Mouse (Mus musculus): ENCODE measurements around the gene Art4.
"Not testable (repeated sequence)": the region's sequence is repeated elsewhere in the genome, so short reads cannot be mapped to it uniquely, and the experiment has no call there.

Art4 gene

DNA sequence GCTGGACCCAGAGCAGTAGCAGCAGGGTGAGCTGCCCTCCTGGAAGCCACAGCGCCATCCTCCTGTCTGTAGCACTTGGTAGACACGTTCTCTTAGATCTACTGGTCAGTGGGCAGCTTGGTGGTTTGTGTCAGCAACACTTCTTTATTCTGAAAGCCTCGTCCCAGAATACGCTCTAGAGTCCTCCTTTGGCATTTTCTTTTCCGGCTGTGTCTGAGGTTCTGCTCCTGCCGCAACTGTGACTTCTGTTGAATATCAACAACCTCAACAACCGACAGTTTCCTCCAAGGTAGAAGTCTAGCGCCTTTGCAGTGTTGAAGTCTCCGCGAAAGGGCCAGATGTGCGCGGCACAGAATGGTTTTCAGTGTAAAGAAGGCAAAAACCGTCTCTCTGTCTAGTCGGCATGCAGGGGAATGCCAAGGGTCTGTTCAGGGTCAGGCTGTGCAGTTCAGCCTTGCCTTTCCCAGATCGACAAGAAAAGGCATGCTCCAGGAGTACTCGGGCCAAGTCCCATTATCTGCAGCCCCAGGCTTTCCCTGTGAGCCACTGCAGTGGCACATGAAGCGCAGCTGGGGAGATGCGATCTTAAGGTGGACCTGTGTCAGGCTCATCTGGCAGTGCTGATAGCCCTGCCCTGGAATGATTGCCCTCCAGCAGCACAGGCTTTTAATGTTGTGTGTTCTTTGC is at the start of gene Art4:
Gene Art4, minus strand, starts transcription at position 548 of the 687 bp plus-strand sequence.
- no peak for DNase-seq (ENCODE audit: low spot score)

DNA sequence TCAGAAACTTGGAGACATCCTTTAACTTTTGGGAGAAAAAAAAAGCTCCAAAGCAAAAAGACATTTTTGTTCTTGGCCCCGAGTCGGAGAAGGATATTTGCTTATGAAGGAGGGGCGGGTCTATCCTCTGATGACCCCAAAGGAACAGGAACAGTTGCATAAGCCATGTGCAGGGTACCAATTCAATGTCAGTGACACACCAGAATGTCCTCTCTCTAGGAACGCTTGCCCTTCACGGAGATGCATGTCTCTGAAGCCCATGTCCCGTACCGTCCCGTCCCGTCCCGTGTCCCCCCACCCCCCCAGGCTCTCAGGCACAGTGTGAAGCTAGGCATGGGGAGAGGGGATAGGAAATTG is 49.4 kb upstream of the Art4 start:
- DNase-seq (ENCODE audit: low spot score): no peak

DNA sequence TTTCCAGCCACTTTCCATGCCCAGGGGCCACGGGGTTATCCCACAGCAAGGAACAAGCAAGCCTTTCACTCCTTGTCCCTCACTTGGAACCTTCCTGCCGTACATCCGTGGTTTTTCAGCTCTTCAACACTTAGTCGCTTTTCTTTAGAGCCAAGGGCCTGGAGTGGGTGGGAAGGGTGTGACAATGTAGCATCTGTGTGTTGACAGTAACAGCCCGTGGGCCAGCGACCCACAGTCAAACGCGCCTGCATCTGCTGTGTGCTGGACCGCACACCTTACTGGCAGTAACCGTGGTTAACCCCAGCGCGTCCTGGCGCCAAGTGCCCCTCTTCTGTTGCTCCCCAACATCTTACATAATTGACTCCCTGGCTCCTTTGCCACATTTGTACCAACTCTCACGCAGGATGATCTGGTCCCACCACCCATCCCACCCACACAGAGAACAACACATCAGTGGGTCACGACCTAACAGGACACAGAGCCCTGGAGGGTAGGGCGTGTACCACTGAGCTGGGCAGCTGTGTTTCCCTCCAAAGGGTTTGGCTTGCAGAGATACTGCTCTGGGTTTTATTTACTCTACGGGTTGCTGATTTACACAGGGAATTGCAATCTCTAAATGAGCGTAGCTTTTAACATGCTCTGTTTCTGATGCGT is 48.9 kb upstream of the Art4 start:
- no peak for DNase-seq (ENCODE audit: low spot score)

DNA sequence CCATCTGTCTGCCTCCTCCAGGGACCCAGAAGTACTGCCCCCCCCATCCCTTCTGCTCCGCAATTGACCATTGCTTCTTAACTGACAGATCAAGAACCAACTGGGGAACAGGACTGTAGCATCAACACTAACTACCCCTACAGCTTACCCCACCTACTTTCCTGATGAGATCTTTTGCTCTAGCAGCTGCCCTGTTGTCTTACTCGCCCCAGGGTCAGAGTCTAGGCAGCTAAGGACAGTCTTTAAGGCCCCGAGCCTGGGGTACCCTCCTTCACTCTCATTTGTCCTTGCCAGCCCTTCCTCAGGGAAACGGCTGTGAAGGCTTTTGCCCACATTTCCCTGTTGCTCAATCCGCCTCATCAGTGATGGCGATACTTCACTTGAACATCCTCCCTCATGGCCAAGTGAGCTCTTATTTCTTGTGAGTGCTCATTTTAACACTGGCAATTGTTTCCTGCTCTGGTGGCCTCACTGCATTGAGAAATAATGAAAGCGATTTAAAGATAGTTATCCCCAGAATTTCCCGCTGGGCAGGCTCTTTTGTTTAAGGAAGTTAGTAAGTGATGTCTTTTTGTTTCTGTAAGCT is 46.4 kb upstream of the Art4 start:
- no peak for DNase-seq (ENCODE audit: low spot score)

DNA sequence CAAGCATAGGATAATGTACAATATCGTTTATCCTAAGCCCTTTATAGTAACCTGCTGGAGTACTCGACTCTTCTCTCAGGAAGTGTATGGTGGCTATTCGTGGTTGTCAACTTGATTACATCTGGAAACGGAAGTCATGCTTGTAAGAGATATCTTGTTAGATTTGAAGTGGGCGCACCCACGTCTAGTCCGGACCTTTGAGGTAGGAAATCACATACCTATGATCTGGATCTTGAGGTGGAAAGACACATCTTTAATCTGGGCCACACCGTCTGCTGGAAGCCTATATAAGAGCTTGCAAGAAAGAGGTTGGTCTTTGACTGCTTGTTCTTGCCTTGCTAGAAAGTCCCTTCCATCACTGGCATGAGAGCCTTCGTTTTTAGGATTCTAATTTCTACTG is 45.0 kb upstream of the Art4 start:
- DNase-seq (ENCODE audit: low spot score): no peak

- no peak for DNase-seq (ENCODE audit: low spot score)
Observed at GRCm38 (mm10) chr6:136901010-136901409, 43.5 kb upstream of the Art4 start.

- no peak for DNase-seq (ENCODE audit: low spot score)
Observed at GRCm38 (mm10) chr6:136900369-136901009, 43.0 kb upstream of the Art4 start.

DNA sequence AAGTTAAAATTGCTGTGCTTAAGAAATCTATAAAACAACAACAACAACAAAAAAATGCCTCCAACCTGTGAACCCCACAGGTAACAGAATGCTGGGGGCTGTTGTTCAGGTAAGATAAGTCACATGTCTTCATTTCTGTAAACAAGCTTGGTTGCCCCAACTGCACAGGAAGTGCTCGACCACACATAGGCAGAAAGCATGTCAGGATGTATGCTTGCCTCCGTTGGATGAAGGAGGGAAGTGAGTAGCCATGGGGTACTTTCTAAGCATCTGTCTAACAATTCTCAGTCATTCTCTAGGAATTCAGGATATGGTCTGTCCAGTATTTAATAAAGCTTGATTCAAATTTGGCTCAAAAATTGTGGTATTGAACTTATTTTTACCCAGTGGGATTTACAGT is 41.4 kb upstream of the Art4 start:
- no peak for DNase-seq (ENCODE audit: low spot score)

- no peak for DNase-seq (ENCODE audit: low spot score)
Observed at GRCm38 (mm10) chr6:136898222-136898621, 40.7 kb upstream of the Art4 start.

GRCm38 (mm10) chr6:136897789-136898188 is 40.3 kb upstream of the Art4 start:
- DNase-seq (ENCODE audit: low spot score): no peak

- no peak for DNase-seq (ENCODE audit: low spot score)
Observed at GRCm38 (mm10) chr6:136894532-136895339, 37.2 kb upstream of the Art4 start.

DNA sequence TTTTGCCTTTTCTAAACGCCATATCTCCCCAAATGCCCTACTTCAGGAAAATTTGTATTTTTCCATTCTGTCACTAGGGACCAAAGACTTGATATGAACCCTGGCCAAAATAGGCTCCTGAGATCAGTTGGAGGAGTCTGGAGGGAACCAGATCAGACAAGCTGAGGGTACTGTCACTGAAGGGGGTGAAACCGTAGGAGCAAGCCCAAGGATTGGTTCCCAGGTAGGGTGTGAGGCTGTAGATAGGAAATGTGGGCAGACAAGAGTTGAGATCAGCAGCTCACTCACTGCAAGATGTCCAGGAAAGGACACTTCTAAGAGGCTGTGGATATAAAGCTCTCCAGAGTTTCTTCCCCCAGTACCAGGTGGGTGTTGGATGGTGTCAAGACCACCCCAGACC is 34.5 kb upstream of the Art4 start:
- no peak for DNase-seq (ENCODE audit: low spot score)

GRCm38 (mm10) chr6:136889554-136889953 is 32.0 kb upstream of the Art4 start:
- no peak for DNase-seq (ENCODE audit: low spot score)

- no peak for DNase-seq (ENCODE audit: low spot score)
Observed at GRCm38 (mm10) chr6:136889067-136889466, 31.5 kb upstream of the Art4 start.

DNA sequence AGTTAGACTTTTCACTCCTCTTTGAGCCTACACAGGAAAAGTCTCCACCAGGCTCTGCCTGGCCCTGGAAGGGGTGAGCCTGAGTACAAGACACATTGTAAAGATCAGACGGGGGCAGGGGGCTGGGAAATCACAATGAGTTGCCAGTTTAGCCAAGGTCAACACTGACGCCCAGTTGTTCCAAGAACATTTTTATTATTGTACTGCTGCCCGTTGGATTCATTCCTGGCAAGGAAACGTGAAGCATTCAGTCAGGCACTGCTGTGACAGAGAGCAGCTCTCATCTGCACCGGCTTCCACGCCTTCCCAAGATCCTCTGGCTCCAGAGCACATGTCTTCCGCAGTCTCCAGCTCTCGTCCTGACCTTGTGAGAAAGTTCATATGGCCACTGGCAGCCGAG is 30.3 kb upstream of the Art4 start:
- peak; percentile 23 for DNase-seq (ENCODE audit: low spot score)

DNA sequence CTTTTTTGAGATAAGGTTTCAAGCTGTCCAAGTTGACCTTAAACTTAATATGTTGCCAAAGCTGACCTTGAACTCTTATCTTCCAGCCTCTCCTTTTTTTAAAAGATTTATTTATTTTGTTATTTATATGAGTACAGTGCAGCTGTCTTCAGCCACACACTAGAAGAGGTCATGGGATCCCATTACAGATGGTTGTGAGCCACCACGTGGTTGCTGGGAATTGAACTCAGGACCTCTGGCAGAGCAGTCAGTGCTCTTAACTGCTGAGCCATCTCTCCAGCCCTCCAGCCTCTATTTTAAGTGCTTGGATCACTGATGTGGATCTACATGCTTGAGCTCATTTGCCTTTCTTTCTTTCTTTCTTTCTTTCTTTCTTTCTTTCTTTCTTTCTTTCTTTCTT is 27.2 kb upstream of the Art4 start:
- DNase-seq (ENCODE audit: low spot score): not testable (repeated sequence)

DNA sequence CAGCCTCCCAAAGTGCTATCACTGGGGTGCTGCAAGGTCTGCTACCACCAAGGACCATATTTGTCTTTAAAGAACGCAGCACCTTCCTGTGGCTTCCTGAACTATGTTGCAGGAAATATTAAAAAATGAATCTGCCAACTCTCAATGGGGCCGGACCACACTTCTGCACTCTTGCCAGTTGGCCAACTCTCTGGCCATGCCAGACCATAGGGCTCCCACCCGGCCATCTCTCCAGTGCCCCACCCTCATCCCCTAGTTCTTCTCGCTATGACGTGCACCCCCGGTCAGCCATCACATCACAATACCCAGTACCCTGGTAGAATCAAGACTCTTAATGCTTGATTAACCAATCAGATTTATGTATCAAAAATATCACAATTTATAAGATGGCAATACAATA is 26.4 kb upstream of the Art4 start:
- DNase-seq (ENCODE audit: low spot score): no peak

DNA sequence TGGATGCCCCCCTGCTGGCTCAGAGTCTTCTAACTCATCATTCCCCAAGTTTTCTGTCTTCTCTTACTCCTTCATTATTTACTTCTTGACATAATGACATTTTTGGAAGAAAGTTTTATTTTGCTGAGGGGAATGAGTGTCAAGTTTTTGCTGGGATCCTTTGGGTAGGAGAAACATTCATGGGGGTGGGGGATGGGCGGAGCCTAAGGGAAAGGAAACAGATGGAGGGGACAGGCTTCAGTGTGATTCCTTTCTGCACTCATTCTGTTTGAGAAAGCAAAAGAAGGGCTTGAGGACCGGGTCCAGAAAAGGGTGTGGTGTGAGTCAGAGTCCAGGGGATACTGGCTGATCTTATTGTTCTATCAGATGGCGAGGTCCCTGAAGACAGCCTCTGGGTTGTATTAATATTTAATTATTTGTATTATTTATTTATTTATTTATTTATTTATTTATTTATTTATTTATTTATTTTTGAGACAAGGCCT is 25.9 kb upstream of the Art4 start:
- no peak for DNase-seq (ENCODE audit: low spot score)

GRCm38 (mm10) chr6:136881678-136882077 is 24.1 kb upstream of the Art4 start:
- no peak for DNase-seq (ENCODE audit: low spot score)

DNA sequence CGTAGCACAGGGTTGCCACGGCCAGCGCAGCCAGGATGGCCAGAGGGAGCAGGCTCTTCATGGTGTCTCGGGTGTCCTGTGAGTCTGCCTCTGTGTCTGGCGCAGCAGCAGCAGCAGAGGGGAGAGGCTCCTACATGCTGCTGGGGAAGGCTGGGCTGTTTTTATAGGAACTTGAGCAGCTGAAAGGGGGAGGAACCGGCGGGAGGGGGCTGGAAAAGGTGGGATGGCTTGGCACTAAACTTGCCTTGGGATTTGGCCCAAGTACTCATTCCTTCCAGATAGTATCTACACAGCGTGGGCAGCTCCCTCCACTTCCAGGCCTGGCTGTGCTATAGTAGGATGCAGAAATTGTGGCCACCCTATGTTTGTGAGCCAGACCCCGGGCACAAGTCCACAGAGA is 18.1 kb upstream of the Art4 start, which contains the start of gene Mgp:
Gene Mgp, minus strand, starts transcription at position 154 of the 400 bp plus-strand sequence.
- peak; percentile 44 for DNase-seq (ENCODE audit: low spot score)

DNA sequence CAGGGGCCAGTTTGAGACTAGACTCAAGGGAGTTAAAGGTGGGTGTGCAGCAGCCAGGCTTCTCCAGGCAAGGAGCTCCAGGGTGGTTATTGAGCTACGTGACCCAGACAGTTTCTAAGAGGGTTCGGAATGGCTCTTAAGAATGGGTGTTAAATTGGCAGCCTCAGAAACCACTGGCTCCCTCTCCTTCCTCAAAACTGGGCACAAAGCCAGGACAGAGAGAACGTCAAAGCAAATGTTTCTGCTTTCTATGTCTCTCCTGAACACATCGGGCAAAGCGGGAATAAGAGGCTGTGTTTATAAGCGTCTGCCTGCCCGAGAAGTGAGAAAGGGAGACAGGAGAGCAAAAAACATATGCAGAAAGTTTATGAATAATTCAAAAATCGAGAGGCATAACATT is 17.1 kb upstream of the Art4 start:
- DNase-seq (ENCODE audit: low spot score): no peak

DNA sequence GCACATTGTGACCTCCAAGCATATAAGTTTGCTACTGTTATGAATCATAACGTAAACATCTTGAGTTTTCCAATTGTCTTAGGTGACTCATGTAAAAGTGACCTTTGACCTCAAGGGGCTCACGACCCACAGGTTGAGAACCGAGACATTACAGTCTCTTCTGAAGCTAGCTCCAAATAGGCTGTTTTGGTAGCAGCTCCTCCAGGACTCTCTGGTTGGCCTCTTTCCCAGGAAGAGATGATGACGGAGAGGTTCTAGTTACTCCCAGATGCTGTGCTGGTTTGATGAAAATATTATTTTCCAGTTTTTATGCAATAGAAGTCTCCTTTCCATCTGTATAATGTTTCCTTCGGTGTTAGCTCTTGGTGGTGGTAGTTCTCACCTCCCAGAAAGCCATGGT is 11.4 kb upstream of the Art4 start:
- DNase-seq (ENCODE audit: low spot score): no peak
